Mouse (Mus musculus): ENCODE measurements around the gene Vmn1r20.
A peak's percentile ranks its signal among the peaks of the same experiment; 100 is the strongest.
"Not testable (repeated sequence)": the region's sequence is repeated elsewhere in the genome, so short reads cannot be mapped to it uniquely, and the experiment has no call there.

The Vmn1r20 gene

GRCm38 (mm10) chr6:57428630-57429029 is at the start of gene Vmn1r20:
TSS of gene Vmn1r20 (plus strand) at chr6:57428930.
- DNase-seq (ENCODE audit: low read depth, low spot score): no peak

GRCm38 (mm10) chr6:57395683-57396082 is 33.0 kb upstream of the Vmn1r20 start, which contains the start of gene Vmn1r18:
TSS of gene Vmn1r18 (minus strand) at chr6:57395783.
- DNase-seq (ENCODE audit: low read depth, low spot score): no peak

DNA sequence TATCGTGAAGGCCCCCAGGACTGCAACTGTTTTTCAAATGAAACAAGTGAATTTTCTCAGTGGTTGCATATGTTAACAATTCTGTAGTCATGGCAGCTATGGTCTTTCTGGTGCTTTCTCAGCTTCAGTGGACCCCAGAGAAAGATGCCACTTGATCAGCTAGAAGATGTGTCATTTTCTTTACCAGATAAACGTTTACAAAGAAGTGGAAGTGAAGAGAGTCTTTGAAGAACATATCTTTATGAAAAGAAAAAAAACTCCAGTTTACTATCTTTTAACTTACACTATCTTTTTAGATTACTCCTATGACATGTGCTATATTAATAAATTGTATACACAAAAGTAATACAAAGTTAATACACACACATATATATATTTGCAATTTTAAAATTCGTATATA is 25.2 kb upstream of the Vmn1r20 start, which contains the start of gene Vmn1r19:
TSS of gene Vmn1r19 (plus strand) at position 301 of the 400 bp plus-strand sequence.
- DNase-seq (ENCODE audit: low read depth, low spot score): not testable (repeated sequence)

DNA sequence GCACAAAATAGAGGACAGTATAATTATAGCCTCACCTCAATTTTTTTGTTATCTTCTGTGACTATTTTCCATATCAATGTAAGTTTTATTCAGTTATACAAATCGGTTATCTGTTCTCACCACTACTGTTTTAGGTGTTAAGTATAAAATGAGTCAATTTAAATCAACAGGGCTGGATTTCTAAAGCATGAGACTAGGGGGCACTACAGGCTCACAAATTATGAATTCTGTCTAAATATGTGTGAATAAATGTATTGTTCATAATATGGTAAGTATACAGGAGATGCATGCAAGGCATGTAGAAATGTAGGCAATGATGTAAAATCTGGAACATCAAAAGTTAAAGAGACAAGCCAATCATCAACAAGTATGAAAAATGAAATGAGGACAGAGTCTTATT is 2.5 kb downstream of the Vmn1r20 start:
- DNase-seq (ENCODE audit: low read depth, low spot score): no peak

DNA sequence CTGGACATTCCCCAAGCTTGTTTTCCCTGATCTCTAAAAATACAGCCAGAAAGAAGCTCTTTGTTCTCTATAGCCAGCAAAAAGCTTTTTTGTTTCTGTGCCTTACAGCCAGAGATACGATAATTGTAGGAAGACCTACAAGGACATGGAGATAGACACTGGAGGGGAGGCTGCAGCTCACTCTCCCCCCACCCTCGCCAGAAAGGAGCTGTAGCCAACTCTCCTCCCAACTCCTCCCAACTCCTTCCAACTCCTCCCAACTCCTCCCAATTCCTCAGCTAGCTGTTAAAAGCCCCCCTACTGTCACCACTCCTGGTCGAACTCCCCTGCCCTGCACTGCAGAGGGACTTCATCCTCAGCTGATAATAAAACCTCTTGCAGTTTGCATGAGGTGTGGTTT is 39.4 kb downstream of the Vmn1r20 start:
- peak; percentile 1 for DNase-seq (ENCODE audit: low read depth, low spot score)

All from R1 (cell line).